Mouse (Mus musculus): ENCODE measurements around the gene Snx9.

- TF ChIP-seq GATA1 (IDR thresholded peaks at IDR 0.05; ENCODE audit: low read length) (no peak), TAL1 (IDR thresholded peaks at IDR 0.05; ENCODE audit: low read length) (no peak)
Observed at GRCm38 (mm10) chr17:5891933-5892683, 51.0 kb downstream of the Snx9 start.

All from erythroblast, embryonic 14.5 days (primary cell).